Mouse (Mus musculus) forebrain, embryonic 16.5 days (tissue): ENCODE measurements around the gene Lima1. TPM values are rescaled to one million over a fixed set of nuclear protein-coding genes. Genes with fewer than 3 reads are reported as not detected.

Experiments
- ATAC-seq: fragments of 200-750 bp; cut with Nextera tagmentation; 2 replicates; pipeline ENCODE4 v1.8.0; 2017; ENCODE audit warnings: mild to moderate bottlenecking, moderate library complexity
- H3K27ac ChIP-seq: fragments of 300-500 bp; sonication (generic); 2 replicates; pipeline ENCODE4 v1.5.1; 2014; ENCODE audit warnings: low read length, control low read depth
- H3K27me3 ChIP-seq: fragments of 300-500 bp; sonication (generic); replicated peaks from 2 replicates; pipeline ENCODE4 v1.6.1; 2014; ENCODE audit warnings: low read length; ENCODE audit not compliant: control insufficient read depth, insufficient read depth
- H3K36me3 ChIP-seq: fragments of 300-500 bp; sonication (generic); 2 replicates; pipeline ENCODE4 v1.6.1; 2014; ENCODE audit not compliant: control insufficient read depth, insufficient read depth
- H3K4me1 ChIP-seq: fragments of 300-500 bp; sonication (generic); replicated peaks from 2 replicates; pipeline ENCODE4 v1.6.1; 2014; ENCODE audit warnings: low read length; ENCODE audit not compliant: control insufficient read depth, insufficient read depth
- H3K4me2 ChIP-seq: fragments of 300-500 bp; sonication (generic); 2 replicates; pipeline ENCODE4 v1.6.1; 2014; ENCODE audit warnings: mild to moderate bottlenecking, low read length, control low read depth
- H3K4me3 ChIP-seq: fragments of 300-500 bp; sonication (generic); replicated peaks from 2 replicates; pipeline ENCODE4 v1.5.1; 2014; ENCODE audit warnings: mild to moderate bottlenecking, low read length, control low read depth
- H3K9ac ChIP-seq: fragments of 300-500 bp; sonication (generic); replicated peaks from 2 replicates; pipeline ENCODE4 v1.6.1; 2014; ENCODE audit warnings: low read depth, low read length, control low read depth
- H3K9me3 ChIP-seq: fragments of 300-500 bp; sonication (generic); 2 replicates; pipeline ENCODE4 v1.6.1; 2016; ENCODE audit warnings: low read length; ENCODE audit not compliant: control insufficient read depth
- WGBS: fragments of 180-500 bp; shearing (Covaris S2); extraction: QIAGEN DNeasy Blood & Tissue Kit; methylation state at CpG from one replicate; pipeline ENCODE4 v1.1.7; 2014; 5-methylcytosine and 5-hydroxymethylcytosine counted together
- polyA plus RNA-seq: library from polyadenylated mRNA; unstranded; fragments of >200 nt; fragmentation: Nextera tagmentation; extraction: Ambion mirVana; gene quantifications from 2 replicates; pipeline ENCODE4 v1.2.1, GENCODE M21; 2015

Lima1 gene
- polyA plus RNA-seq, 1 experiment from 2014 or later: 38.0 TPM

DNA sequence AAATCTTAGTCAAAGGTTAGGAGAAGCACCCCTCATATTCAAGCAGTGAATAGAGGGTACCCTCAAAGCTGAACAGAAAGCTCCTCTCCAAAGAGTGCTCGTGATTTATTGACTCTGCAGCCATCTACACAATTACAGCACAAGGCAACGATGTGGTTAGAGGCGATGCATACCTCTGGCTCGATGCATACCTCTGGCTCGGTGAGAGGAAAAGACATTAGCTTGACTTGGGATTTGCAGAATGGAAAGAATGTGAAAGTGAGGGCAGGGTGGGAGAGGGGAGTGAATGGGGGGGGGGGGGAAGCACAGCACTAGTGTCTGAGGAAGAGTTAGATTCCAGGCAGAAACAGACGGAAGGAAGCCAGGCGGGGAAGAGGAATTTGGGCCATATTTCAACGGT lies 27.3 kb downstream of the Lima1 start:
- Histone ChIP-seq H3K4me1 (peaks cover 7% of the 10 kb centered on the region; the same call in 1 of the 2 replicates), H3K9me3 (no peaks in the 10 kb centered on the region), H3K27me3 (no peaks in the 10 kb centered on the region), H3K36me3 (no peaks in the 10 kb centered on the region), H3K4me2 (no peak overlapping the region), H3K4me3 (no peak overlapping the region), H3K27ac (no peak overlapping the region), H3K9ac (no peak overlapping the region)
- WGBS: 77% methylated on average over 8 of the region's 8 CpGs
- no peak for ATAC-seq

- H3K9ac ChIP-seq: no peak overlapping the region
- WGBS: 50% methylated on average over 13 of the region's 13 CpGs
Observed at GRCm38 (mm10) chr15:99847207-99847881, 27.9 kb downstream of the Lima1 start.

DNA sequence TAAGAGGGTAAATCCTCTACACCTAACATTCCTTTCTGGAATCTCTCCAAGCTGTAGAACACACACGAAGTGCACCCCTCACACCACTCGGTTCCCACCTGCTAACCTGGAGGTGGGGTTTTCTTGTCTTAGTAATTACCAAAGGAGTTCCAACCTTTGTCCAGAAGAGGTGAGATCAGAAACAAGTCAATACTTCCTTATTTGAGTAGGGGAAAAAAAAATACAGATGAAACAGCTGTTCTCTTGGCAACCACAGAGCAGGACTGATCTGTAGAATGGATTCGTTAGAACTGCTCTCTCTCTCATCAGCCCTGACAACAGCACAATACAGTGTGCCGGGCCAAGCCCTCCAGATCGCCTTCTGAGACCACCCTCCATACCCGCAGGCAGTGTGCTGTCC lies 28.6 kb downstream of the Lima1 start:
- H3K36me3 ChIP-seq: no peaks in the 10 kb centered on the region
- no peak overlapping the region for H3K4me2 ChIP-seq
- H3K27ac ChIP-seq: no peak overlapping the region
- no peaks in the 10 kb centered on the region for H3K9me3 ChIP-seq
- H3K27me3 ChIP-seq: no peaks in the 10 kb centered on the region
- no peak for ATAC-seq
- peaks cover 7% of the 10 kb centered on the region; the same call in 1 of the 2 replicates for H3K4me1 ChIP-seq
- no peak overlapping the region for H3K9ac ChIP-seq
- 14% methylated on average over 6 of the region's 6 CpGs for WGBS
- no peak overlapping the region for H3K4me3 ChIP-seq

More at GRCm38 (mm10) chr15:99847207-99847881, 27.9 kb downstream of the Lima1 start:
- H3K4me3 ChIP-seq: no peak overlapping the region
- H3K4me2 ChIP-seq: no peak overlapping the region
- H3K27ac ChIP-seq: no peak overlapping the region
- no peaks in the 10 kb centered on the region for H3K27me3 ChIP-seq
- H3K4me1 ChIP-seq: peaks cover 7% of the 10 kb centered on the region; the same call in 1 of the 2 replicates
- no peaks in the 10 kb centered on the region for H3K36me3 ChIP-seq
- ATAC-seq: no peak
- no peaks in the 10 kb centered on the region for H3K9me3 ChIP-seq

GRCm38 (mm10) chr15:99843856-99844255 lies 31.4 kb downstream of the Lima1 start:
- 88% methylated on average over 3 of the region's 3 CpGs for WGBS

GRCm38 (mm10) chr15:99839910-99840309 lies 35.3 kb downstream of the Lima1 start:
- H3K9ac ChIP-seq: no peak overlapping the region
- WGBS: 82% methylated on average over 2 of the region's 2 CpGs
- H3K4me1 ChIP-seq: no peaks in the 10 kb centered on the region
- no peaks in the 10 kb centered on the region for H3K27me3 ChIP-seq
- H3K36me3 ChIP-seq: no peaks in the 10 kb centered on the region
- no peak overlapping the region for H3K27ac ChIP-seq
- no peak overlapping the region for H3K4me3 ChIP-seq
- no peaks in the 10 kb centered on the region for H3K9me3 ChIP-seq
- H3K4me2 ChIP-seq: no peak overlapping the region
- ATAC-seq: no peak

More at GRCm38 (mm10) chr15:99843856-99844255, 31.4 kb downstream of the Lima1 start:
- Histone ChIP-seq H3K9me3 (no peaks in the 10 kb centered on the region), H3K36me3 (no peaks in the 10 kb centered on the region), H3K9ac (no peak overlapping the region), H3K4me1 (peaks cover 7% of the 10 kb centered on the region; the same call in 1 of the 2 replicates), H3K27ac (no peak overlapping the region), H3K4me2 (no peak overlapping the region), H3K4me3 (no peak overlapping the region), H3K27me3 (no peaks in the 10 kb centered on the region)
- ATAC-seq: no peak

- WGBS: 82% methylated on average over 13 of the region's 13 CpGs
- Histone ChIP-seq H3K9me3 (no peaks in the 10 kb centered on the region), H3K9ac (no peak overlapping the region), H3K4me2 (no peak overlapping the region), H3K4me1 (no peaks in the 10 kb centered on the region), H3K4me3 (no peak overlapping the region), H3K36me3 (no peaks in the 10 kb centered on the region), H3K27me3 (no peaks in the 10 kb centered on the region), H3K27ac (no peak overlapping the region)
- ATAC-seq: no peak
Observed at GRCm38 (mm10) chr15:99839165-99839840, 36.0 kb downstream of the Lima1 start.

- no peak overlapping the region for H3K27ac ChIP-seq
- H3K4me1 ChIP-seq: no peaks in the 10 kb centered on the region
- H3K4me3 ChIP-seq: no peak overlapping the region
- no peaks in the 10 kb centered on the region for H3K27me3 ChIP-seq
- no peaks in the 10 kb centered on the region for H3K9me3 ChIP-seq
- no peak for ATAC-seq
- WGBS: 81% methylated on average over 7 of the region's 7 CpGs
- H3K36me3 ChIP-seq: no peaks in the 10 kb centered on the region
- H3K4me2 ChIP-seq: no peak overlapping the region
- H3K9ac ChIP-seq: no peak overlapping the region
Observed at GRCm38 (mm10) chr15:99837561-99837960, 37.7 kb downstream of the Lima1 start.

DNA sequence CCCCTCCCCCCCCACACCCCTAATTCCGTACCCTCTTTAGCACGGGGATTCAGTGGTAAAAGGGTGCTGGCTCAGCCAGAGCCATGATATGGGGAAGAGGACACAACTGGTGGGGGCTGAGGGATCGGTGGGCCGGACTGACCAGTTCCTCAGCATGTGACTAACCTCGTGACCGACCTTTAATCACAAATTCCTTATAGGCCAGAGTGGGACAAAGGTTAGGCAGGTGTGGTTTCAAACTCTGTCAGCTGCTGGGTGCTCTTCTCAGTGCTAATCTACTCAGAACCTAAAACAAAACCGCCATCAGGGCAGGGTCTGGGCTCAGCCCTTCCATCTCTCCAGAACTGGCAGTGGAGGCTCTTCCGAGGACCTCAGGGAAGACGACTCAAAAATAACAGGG lies 40.1 kb downstream of the Lima1 start:
- H3K4me2 ChIP-seq: no peak overlapping the region
- no peak overlapping the region for H3K27ac ChIP-seq
- H3K9me3 ChIP-seq: no peaks in the 10 kb centered on the region
- WGBS: 81% methylated on average over 9 of the region's 9 CpGs
- no peak for ATAC-seq
- no peak overlapping the region for H3K9ac ChIP-seq
- no peaks in the 10 kb centered on the region for H3K36me3 ChIP-seq
- no peaks in the 10 kb centered on the region for H3K4me1 ChIP-seq
- H3K4me3 ChIP-seq: no peak overlapping the region
- H3K27me3 ChIP-seq: no peaks in the 10 kb centered on the region

GRCm38 (mm10) chr15:99834681-99835080 lies 40.6 kb downstream of the Lima1 start:
- Histone ChIP-seq H3K27ac (no peak overlapping the region), H3K9ac (no peak overlapping the region), H3K4me3 (no peak overlapping the region), H3K4me2 (no peak overlapping the region), H3K4me1 (no peaks in the 10 kb centered on the region), H3K27me3 (no peaks in the 10 kb centered on the region), H3K36me3 (no peaks in the 10 kb centered on the region), H3K9me3 (no peaks in the 10 kb centered on the region)
- 92% methylated on average over 3 of the region's 3 CpGs for WGBS
- ATAC-seq: no peak
